Mouse (Mus musculus) frontal cortex, postnatal 36 days (tissue): ENCODE measurements at regions not wholly inside any gene's neighbourhood (a gene's known extent, or its start where the extent isn't known, plus 50 kb on each side); places are given as distances from the start of the nearest gene placed in this dataset.

Source experiments
- DNase-seq, 2 experiments: peaks; one replicate each; pipeline ENCODE4 v3.0.0; 2022; ENCODE audit warnings: low spot score in 2 of 2

DNA sequence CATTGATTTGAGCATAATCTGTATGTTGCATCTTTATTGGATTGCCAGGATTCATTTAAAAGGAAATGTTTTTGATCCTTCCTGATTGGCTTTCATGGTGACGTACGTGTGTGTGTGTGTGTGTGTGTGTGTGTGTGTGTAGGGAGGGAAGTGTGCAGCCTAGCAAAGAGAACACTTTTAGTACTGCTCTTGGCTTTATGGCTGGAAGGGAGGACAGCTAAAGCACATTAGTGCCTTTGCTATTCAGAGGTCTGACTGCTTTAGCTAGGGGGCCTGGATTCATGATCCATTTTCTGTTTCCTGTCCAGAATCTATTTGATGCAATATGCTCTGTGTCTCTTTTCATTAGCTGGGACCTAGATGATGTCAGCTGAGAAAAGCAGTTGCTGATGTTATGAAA, 155.6 kb upstream of the Itga1 start:
- DNase-seq = no peak

DNA sequence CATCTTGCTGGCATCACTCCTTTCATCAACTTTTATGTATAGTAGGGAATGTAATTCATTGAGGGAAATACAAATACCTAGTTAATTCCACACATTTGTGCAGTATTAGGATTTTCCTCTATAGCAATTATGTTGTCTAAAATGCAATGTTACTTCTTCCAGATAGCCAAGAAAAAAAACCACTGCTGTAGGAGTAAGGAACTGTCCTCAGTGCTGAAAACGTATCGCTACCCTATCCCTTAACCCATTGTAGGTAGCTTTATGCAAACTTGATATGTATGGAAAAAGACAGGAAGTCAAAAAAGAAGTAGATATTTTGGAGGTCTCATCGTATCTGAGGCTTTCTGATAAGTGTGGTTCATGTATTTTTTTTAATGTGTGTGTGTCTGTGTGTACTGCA, 150.8 kb upstream of the Itga1 start:
- DNase-seq = no peak

DNA sequence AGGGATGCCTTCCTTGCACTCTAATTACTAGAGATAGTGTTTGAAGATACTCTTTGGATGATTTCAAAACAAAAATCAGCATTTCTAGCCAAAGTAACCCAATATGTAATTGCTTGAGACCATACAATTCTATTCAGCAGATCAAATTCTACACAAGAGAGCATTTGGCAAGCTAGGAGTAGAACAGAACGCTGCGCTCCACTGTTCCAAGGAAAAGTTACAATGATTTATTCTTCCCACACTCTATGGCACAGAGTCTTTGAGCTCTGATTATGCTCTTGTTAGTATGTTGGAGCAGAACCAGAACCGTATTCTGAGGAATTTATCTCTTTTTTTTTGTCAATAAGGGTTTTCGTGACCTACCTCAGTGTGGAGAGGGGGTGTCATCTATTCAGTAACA, 130.2 kb upstream of the Itga1 start:
- DNase-seq = no peak

DNA sequence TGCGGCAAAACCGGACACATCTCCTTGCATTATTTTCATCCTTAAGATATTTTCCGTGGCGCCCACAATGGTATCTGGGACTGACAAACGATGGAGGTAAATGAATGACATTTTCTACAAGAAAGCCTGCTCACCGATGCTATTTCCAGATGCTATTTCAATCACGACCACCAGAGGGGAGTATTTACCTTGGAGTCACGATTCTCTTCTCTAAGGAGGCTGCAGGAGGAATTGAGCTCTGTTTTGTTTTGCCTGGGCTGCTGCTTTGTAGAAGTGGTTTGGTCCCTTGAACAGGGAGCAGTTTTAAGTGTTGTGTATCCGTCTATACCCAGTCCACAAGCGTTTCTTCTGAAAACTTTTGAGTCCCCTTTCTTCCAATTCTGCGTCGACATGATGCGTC, 128.7 kb upstream of the Itga1 start:
- DNase-seq = peak; percentile 42 to 69

DNA sequence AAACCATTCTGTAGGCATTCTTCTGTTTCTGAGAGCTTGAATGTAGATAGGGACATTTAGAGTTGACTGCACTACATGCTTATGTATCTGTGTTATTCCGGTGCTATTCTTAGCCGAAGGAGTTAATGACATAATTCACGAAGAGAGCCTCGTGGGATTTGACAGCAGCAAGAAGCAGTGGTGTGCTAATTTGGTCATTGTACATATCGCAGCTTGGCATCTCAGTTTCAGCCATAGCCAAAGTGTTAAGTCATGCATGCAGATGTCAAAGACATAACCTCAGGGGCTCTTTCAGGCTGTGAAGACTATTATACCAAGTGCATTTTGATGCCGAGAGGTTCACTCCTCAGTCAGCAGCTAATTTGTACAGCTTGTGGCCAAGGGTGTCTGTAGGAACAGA, 125.1 kb upstream of the Itga1 start:
- no peak for DNase-seq

DNA sequence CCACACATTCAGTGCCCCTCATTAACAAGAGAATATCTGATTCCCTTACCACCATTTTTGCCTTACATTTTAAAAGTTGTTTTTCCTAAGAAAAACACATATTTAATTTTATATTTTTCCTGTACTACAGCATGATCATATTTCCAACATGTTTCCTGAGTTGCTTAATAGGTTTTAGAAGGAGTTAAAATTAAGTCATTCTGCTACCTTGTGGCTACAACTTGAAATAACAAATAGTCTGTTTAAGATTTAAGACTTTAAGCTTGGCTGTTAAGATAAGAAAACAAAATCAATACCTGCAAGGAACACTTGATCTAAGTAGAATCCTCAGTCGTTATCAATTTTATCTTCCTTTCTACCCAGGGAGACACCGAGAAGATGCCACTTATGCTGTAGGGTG, 117.9 kb upstream of the Itga1 start:
- DNase-seq = no peak

DNA sequence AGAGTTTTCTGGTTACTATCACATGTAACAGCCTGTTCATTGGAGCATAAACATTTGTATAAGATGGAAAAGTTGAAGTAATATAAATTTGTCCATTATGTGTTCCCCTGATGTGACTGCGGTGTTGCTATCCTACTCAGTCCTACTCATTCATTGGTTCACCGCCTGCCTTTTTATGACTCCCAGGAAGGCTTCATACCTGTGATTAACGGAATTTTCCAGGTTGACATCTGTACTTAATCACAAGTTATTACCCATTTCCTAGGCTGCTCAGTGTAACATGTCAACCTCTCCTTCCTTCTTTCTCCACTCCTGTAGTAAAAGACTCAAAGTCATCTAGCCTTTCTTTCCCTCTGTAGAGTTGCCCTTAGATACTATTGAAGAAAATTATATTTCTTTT, 109.5 kb upstream of the Itga1 start:
- DNase-seq = no peak

DNA sequence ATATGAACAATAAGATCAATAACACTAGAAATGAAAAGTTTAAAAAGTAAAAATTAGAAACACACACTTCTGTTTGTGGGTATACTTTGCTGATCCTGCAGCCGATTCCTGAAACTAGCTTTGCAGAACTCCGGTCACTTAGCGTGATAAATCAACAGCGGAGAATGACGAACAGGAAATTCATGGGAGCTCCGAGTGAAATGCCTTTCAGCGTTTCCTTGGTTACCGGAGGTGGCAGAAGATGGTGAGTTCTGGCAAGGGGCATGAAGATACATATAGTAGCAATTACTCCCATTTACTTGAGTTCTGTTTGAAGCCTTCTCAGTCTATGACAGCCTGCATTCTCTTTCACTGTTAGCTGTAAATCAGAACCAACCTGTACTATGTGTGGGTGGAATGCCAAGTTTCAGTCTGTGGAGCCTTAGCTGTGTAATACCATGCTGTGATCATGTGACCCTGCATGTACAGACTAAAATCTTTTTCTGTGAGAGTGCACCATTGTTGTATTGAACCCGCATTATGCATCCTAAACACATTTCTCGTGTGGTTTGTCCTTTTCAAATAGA, 109.0 kb upstream of the Itga1 start:
- DNase-seq = peak; percentile 7 to 8

DNA sequence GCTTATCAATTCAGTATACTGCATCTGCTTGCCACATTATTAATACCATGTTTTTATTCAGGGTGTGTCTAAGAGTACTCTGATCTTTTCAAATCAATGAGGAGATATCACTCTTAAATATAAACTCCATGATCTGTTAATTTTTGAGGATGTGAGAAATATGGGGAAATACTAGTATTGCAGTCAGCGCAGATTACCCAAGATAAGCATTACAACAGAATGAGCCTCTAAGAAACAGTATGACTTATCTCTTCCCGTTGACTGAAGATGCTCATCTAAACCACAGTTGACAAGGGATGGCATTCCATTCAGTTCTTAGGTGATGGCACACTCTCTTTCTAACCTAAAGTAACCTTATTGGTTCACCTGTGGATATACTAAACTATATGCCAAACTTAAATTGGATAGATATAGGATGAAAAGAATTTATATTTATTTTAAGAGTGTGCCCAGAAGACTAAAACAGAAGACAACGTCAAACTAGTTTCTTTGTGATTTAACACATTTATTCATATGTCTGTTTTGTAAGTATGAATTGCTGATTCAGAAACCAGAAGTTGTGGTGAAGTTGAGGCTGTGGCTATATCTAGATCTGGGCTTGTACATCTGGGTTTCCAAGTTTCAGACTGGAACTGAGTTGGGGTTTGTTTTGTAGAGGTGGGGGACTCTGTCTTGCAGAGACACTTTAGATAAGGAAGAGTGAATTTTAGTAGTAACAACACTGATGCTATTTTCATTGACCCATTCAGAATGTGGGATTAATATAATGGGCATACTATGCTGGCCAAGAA, 107.8 kb upstream of the Itga1 start:
- DNase-seq = no peak

DNA sequence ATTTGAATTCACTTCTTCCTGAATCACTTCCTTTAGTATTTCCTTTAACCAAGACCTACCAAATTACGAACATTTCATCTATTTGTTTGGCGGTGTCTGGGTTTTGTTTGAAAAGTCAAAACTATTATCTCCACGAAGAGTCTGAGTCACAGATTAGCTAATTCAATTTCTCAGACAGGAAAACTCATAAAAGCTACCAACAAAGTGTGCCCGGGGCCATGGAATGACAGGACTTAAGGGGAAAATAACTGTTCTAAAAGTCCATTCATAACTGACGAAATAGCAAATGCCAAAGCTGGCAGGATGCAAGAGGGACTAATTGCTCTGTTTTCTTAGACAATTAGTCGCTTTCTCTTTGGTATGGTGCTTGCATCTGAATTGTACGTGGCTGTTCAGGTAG, 105.0 kb upstream of the Itga1 start:
- no peak for DNase-seq

DNA sequence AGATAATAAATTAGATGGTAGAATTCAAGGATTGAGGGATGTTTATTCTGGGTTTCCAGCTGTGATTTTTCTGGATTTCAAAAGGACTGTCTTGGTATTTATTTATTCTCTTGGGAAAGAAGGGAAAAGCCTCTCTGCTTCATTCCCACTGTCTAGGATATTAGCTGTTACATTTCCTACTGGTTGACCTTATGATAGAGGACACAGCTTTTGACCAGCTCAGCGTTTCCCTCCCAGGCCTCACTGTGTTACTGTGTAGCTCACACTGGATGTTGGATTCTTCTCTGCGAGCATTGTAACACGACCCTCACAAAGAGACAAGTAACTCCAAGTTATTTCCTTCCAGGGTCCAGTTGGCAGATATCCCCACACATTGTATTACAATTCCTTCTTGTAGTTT, 97.4 kb upstream of the Itga1 start:
- DNase-seq = no peak

DNA sequence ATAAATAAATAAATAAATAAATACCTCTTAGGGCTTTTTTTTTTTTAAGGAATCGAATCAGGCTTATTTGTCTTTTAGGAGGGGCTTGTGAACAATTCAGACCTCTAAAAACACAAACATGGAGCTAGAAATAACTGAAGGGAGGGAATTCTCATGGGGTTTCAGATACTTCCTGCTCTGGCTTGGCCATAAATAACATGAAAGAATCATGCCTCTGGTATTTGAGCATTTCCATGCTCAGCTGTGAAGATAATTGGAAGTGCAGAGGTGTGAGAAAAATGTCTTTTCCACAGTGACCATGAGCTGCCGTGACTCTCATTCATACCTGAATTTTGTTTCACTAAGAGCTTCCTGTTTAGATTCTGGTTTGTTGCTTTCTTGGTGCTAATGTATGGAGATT, 86.3 kb upstream of the Itga1 start:
- DNase-seq = no peak

DNA sequence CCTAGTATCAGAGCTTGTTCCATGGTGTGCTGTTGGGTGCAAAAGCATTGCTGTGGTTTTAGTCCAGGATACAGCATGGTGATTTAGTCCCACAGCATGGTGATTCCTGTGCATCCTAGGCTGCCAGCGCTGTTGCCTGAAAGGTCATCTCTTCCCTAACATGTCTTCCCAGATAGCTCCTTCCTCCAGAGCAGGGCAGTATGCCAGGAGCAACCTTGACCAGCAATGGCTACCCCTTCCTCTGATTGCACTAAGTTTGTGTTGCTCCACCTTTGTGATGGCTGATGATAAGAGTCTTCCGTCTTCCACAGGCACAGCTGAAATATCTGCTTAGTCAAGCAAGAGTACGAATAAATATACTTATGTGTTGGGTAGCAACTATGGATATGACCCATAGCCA, 85.6 kb upstream of the Itga1 start:
- no peak for DNase-seq

DNA sequence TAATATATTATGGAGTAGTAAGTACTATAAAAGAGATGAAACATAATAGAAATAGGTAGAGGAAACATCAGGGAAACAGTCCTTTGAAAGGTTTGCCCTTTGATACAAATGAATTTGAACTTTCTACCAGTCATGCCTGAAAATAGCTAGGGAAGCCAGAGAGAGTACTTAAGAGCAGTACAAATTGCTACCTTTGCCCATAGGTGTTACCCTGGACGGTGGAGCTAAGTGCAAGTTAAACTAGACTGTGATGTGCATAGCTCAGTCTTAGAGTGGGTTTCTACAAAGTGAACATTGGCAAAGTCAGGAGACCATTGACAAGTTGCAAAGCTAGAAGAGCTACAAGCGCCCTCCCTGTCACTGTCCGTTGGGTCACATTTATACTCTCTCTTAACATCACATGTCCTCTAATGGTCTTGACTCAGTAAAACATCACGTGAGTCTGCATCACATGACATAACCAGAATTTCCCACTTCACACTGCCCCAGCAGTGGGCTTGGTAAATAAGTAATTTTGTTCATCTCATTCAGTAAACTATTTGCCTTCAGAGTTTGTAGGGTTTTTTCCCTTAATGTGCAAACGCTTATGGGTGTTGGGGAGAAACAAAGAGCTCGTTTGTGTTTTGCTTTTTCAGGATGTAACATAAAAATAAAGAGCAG, 80.6 kb upstream of the Itga1 start:
- DNase-seq = no peak

DNA sequence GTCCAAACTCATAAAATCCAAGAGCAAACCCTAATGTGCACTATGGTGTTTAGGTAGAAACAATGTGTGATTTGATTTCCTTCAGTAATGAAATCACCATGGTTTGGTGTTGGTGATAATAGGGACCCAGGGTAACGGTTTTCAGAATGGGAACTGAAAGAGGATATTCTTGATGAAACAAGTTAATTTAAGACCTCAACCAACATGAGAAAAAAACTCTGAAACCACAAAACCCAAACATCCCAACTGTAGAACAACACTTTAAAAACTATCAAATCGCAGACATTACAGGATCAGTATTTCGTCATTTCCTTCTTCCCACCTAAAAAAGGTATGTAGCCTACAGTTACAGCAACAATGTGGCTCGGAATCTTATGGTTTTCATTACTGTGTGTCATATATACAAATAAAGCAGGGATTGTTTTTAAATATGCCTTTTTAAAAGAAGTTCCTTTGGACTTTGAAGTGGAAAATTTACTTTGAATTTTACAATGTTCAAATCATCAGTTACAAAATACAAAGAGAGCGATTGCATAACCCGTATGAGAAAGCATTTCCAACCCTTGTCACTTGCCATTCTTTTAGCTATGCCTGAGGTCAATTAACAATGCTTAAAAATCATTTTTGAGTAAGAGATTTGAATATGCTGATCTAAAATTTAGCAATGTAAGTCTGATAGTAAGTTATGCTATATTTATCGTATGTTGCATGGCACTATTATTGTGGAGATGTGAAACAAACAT, 76.6 kb upstream of the Itga1 start:
- DNase-seq = no peak

DNA sequence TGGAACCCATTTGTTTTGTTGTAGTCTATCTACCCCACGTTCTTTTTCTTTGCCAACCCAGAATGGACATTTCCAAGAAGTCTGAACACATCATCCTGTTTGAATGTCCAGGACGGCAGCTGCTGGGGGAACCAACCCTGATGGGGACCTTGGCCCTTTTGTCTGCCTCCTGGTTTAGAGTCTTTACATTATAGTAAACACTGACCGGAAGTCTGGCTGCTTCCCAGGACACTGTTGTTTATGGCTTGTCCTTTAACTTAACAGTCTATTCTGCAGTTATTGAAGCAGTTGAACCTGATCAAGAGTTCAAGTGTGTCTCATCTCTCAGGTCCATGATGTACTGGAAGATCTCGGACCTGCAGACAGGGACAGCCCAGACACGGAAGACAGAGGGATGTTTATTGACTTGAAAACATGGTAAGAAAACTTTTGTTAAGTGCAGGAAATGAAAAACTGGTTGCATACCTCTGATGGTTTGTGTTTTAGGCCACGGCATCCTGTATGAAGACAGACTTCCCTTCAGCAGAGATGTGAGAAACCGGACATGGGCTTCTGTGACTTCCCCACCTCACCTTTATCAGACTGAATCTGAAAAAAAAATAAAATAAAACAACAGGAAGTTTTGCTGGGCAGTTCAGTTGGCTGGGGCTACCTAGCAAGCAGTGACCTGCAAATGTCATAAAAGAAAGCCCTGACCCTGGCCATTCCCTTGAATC, 69.7 kb upstream of the Itga1 start:
- no peak for DNase-seq

DNA sequence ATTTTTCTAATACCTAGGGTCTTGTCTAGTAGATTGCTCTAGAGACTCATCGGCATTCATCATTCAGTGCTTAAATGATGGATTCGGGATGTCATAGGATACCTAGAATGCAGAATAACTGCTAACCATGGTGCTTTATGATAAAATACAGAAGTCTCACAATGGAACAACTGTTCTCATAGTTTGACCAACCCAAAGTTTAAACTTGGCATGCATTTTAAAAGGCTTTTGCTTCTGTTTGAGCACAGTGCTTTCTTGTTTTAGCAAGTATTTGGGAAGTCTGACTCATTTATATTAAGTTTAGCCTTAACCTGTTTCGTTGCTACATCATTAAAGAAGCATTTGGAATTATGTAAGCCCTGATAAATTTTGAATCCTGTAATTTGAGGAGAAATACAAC, 64.2 kb upstream of the Itga1 start:
- DNase-seq = no peak

DNA sequence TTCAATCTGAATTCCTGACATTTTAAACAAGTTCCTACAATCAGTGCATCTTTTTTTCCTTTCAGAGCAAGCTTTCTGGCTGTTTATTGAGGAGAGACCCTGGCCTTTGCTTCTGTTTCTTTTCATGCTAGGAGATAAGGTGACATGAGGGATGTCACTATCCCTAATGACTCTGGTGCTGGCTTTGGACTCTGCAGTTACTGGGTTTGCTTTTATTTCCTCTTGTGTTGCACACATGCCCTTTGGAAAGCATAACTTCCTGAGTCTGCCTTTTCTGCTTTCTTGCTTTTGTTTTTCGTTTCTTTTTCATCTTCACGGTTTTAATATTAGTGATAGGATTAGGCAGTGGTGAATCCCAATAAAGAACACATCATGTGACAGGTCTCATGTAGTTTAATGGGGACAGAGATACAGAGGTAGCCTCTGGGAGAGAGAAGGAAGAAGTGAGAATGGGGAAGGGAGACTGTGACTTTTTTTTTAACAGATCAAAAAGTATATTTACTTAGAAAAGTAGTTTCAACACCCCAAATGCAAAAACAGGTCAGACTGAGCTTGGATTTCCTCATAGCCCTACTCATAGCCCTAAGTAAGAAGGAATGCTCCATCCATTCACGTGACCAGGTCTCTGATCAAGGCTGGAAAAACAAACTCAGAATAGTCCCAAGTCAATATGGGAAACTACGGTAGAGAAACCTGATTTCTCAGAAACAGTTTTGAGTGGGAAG, 61.1 kb upstream of the Itga1 start:
- no peak for DNase-seq

DNA sequence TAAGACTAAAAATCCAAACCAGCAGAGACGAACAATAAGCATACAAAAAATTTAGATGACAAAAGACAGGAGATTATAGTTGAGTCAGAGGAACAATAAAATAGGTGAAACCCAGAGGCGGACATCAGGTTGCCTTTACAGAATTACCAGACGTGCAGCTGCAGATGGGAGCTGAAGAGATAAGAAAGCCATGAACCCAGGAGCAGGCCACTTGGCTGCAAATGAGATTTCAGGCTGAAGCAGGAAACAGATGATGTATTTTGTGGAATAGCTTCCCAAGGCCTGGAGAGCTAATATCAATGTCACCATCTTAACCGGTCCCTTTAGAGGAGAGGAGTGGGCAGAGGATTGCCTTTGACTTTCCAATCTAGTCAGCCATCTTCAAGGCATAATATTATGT, 57.6 kb upstream of the Itga1 start:
- no peak for DNase-seq
